Mouse (Mus musculus): ENCODE data around the gene Fam168b. TPM values are rescaled to one million over a fixed set of nuclear protein-coding genes. Genes with fewer than 3 reads are reported as not detected.

The Fam168b gene
- total RNA-seq, 2 experiments from 2014 or later, result 233 to 241 TPM

GRCm38 (mm10) chr1:34865866-34866265 is 23.0 kb upstream of the Fam168b start:
- intact Hi-C loops (cut with DNase I), result loop anchor here (5.0 to 10.0 kb wide), 2 partner anchors 129 to 221 kb away; no protein-coding TSS in a partner anchor
- H3K4me3 ChIP-seq, result no peak overlapping the region
- H3K27ac ChIP-seq, result no peak overlapping the region
- no peak for TF ChIP-seq CTCF (IDR thresholded peaks at IDR 0.05)
- DNase-seq (ENCODE audit: extremely low spot score in 1 of 2, low spot score in 2 of 2), result no peak

GRCm38 (mm10) chr1:34864243-34864642 is 21.4 kb upstream of the Fam168b start:
- no peak for DNase-seq (ENCODE audit: extremely low spot score in 1 of 2, low spot score in 2 of 2)
- no peak overlapping the region for H3K27ac ChIP-seq
- no peak overlapping the region for H3K4me3 ChIP-seq
- intact Hi-C loops (cut with DNase I), result loop anchor here (10.0 kb wide), 1 partner anchor 219 kb away; no protein-coding TSS in a partner anchor
- no peak for TF ChIP-seq CTCF (IDR thresholded peaks at IDR 0.05)

- intact Hi-C loops (cut with DNase I), result loop anchor here (10.0 kb wide), 1 partner anchor 219 kb away; no protein-coding TSS in a partner anchor
- no peak for DNase-seq (ENCODE audit: extremely low spot score in 1 of 2, low spot score in 2 of 2)
These were observed 20.5 kb upstream of the Fam168b start for GRCm38 (mm10) chr1:34863323-34863722.

GRCm38 (mm10) chr1:34862877-34863276 is 20.0 kb upstream of the Fam168b start:
- intact Hi-C loops (cut with DNase I), result loop anchor here (10.0 kb wide), 1 partner anchor 218 kb away; no protein-coding TSS in a partner anchor
- DNase-seq (ENCODE audit: extremely low spot score in 1 of 2, low spot score in 2 of 2), result no peak
- Histone ChIP-seq H3K27ac (no peak overlapping the region), H3K4me3 (no peak overlapping the region)
- TF ChIP-seq CTCF (IDR thresholded peaks at IDR 0.05), result no peak

More at GRCm38 (mm10) chr1:34863323-34863722, 20.5 kb upstream of the Fam168b start:
- TF ChIP-seq CTCF (IDR thresholded peaks at IDR 0.05), result no peak
- Histone ChIP-seq H3K27ac (no peak overlapping the region), H3K4me3 (no peak overlapping the region)

GRCm38 (mm10) chr1:34860205-34860604 is 17.3 kb upstream of the Fam168b start:
- intact Hi-C loops (cut with DNase I), result loop anchor here (10.0 kb wide), 1 partner anchor 215 kb away; no protein-coding TSS in a partner anchor

GRCm38 (mm10) chr1:34859761-34860160 is 16.9 kb upstream of the Fam168b start:
- H3K27ac ChIP-seq, result no peak overlapping the region
- intact Hi-C loops (cut with DNase I), result loop anchor here (10.0 kb wide), 1 partner anchor 215 kb away; no protein-coding TSS in a partner anchor
- TF ChIP-seq CTCF (IDR thresholded peaks at IDR 0.05), result no peak
- H3K4me3 ChIP-seq, result no peak overlapping the region
- DNase-seq (ENCODE audit: extremely low spot score in 1 of 2, low spot score in 2 of 2), result no peak

More at GRCm38 (mm10) chr1:34860205-34860604, 17.3 kb upstream of the Fam168b start:
- no peak for DNase-seq (ENCODE audit: extremely low spot score in 1 of 2, low spot score in 2 of 2)
- no peak for TF ChIP-seq CTCF (IDR thresholded peaks at IDR 0.05)
- Histone ChIP-seq H3K4me3 (no peak overlapping the region), H3K27ac (no peak overlapping the region)

- no peak overlapping the region for H3K4me3 ChIP-seq
- intact Hi-C loops (cut with DNase I), result no loop called here
- no peak for DNase-seq (ENCODE audit: extremely low spot score in 1 of 2, low spot score in 2 of 2)
- no peak overlapping the region for H3K27ac ChIP-seq
- TF ChIP-seq CTCF (IDR thresholded peaks at IDR 0.05), result no peak
These were observed 15.8 kb upstream of the Fam168b start for GRCm38 (mm10) chr1:34858671-34859070.

GRCm38 (mm10) chr1:34855056-34855739 is 12.3 kb upstream of the Fam168b start:
- DNase-seq (ENCODE audit: extremely low spot score in 1 of 2, low spot score in 2 of 2), result no peak
- no peak overlapping the region for H3K27ac ChIP-seq
- no peak for TF ChIP-seq CTCF (IDR thresholded peaks at IDR 0.05)
- intact Hi-C loops (cut with DNase I), result no loop called here
- H3K4me3 ChIP-seq, result no peak overlapping the region

GRCm38 (mm10) chr1:34853786-34854185 is 10.9 kb upstream of the Fam168b start:
- intact Hi-C loops (cut with DNase I), result loop anchor here (5.0 kb wide), 2 partner anchors 101 to 116 kb away; no protein-coding TSS in a partner anchor
- no peak for TF ChIP-seq CTCF (IDR thresholded peaks at IDR 0.05)
- Histone ChIP-seq H3K27ac (no peak overlapping the region), H3K4me3 (no peak overlapping the region)
- no peak for DNase-seq (ENCODE audit: extremely low spot score in 1 of 2, low spot score in 2 of 2)

- Histone ChIP-seq H3K4me3 (peak overlapping the region; percentile 92; the same call in 1 of the 2 replicates), H3K27ac (no peak overlapping the region; the same call in 1 of the 2 replicates)
- DNase-seq (ENCODE audit: extremely low spot score in 1 of 2, low spot score in 2 of 2), result no peak
- TF ChIP-seq CTCF (IDR thresholded peaks at IDR 0.05), result no peak
- intact Hi-C loops (cut with DNase I), result loop anchor here (5.0 kb wide), 2 partner anchors 100 to 115 kb away; no protein-coding TSS in a partner anchor
These were observed 9.4 kb upstream of the Fam168b start for GRCm38 (mm10) chr1:34852116-34852878.

GRCm38 (mm10) chr1:34851562-34851961 is 8.7 kb upstream of the Fam168b start:
- Histone ChIP-seq H3K4me3 (peak overlapping the region; percentile 92; the same call in 1 of the 2 replicates), H3K27ac (peak overlapping the region; percentile 32; the same call in 1 of the 2 replicates)
- intact Hi-C loops (cut with DNase I), result loop anchor here (5.0 kb wide), 2 partner anchors 99 to 114 kb away; no protein-coding TSS in a partner anchor
- no peak for TF ChIP-seq CTCF (IDR thresholded peaks at IDR 0.05)
- DNase-seq (ENCODE audit: extremely low spot score in 1 of 2, low spot score in 2 of 2), result peak; percentile 39 to 44
